Comparison of ENCODE assay signal across 38 mouse cellular contexts in the genomic region with DNA sequence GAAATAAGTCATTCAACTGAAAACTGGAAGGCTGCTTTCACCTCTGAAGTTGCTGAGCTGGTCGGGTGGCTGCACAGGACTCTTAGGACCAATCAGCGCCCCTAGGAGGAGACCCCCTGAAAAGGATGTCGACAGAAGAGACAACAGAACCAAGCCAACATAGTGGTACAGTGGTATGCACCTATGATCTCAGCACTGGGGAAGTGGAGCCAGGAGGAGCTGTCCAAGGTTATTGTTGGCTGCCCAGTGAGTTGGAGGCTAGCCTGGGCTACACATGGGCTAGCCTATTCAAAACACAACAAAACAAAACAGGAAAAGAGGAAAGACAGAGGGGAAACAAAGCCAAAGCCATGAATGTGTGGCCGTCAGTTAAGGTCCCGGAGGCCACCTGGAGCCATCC. TPM values are rescaled to one million over a fixed set of nuclear protein-coding genes. Genes with fewer than 3 reads are reported as not detected.
"Had no signal": no experiment of that assay in that cellular context is flagged by ENCODE, and none has a peak within 500 bp of the region (broad histone marks: within the 10 kb centered on the region; RNA-seq: fewer than 3 reads in every experiment).

No protein-coding gene starts in this region.

- H3K27me3 ChIP-seq: heart, embryonic 15.5 days; hindbrain, embryonic 12.5 days; hindbrain, embryonic 13.5 days; hindbrain, embryonic 15.5 days; intestine, embryonic 15.5 days; kidney, embryonic 15.5 days had no signal

- DNase-seq: heart, adult 2 months; heart, postnatal 10 days; heart, postnatal 14 days; heart, postnatal 36 days; heart, postnatal 4 days; kidney, adult 11 months; kidney, adult 18-20 months; kidney, adult 2 months; kidney, adult 8-10 months; kidney, adult 9 months; kidney, postnatal 10 days; kidney, postnatal 14 days; kidney, postnatal 25 days; kidney, postnatal 36 days; kidney, postnatal 4 days; layer of hippocampus, adult 9-11 months; layer of hippocampus, postnatal 36 days had no signal

- H3K4me2 ChIP-seq: heart, embryonic 11.5 days; heart, embryonic 12.5 days; heart, embryonic 13.5 days; heart, embryonic 15.5 days; hindbrain, embryonic 12.5 days; hindbrain, embryonic 13.5 days; hindbrain, embryonic 14.5 days; hindbrain, embryonic 15.5 days; intestine, embryonic 15.5 days; kidney, embryonic 15.5 days had no signal

- ATAC-seq: hindbrain, embryonic 16.5 days; hindbrain, postnatal 0 days; inflammation-experienced regulatory T-cells, adult 6 months; intestine, embryonic 15.5 days; intestine, postnatal 0 days had no signal

- H3K36me3 ChIP-seq: heart, embryonic 10.5 days; heart, embryonic 12.5 days; heart, embryonic 13.5 days; heart, embryonic 15.5 days; hindbrain, embryonic 10.5 days; hindbrain, embryonic 12.5 days; hindbrain, embryonic 13.5 days; hindbrain, embryonic 15.5 days; intestine, embryonic 15.5 days; kidney, embryonic 15.5 days had no signal

- H3K4me1 ChIP-seq: heart, embryonic 15.5 days had no signal

- H3K9ac ChIP-seq: heart, embryonic 12.5 days; heart, embryonic 13.5 days; heart, embryonic 15.5 days; hindbrain, embryonic 12.5 days; hindbrain, embryonic 13.5 days; hindbrain, embryonic 14.5 days; hindbrain, embryonic 15.5 days; intestine, embryonic 15.5 days; kidney, embryonic 15.5 days had no signal

- H3K4me3 ChIP-seq: heart, adult 2 months; heart, embryonic 10.5 days; heart, embryonic 12.5 days; heart, embryonic 13.5 days; heart, embryonic 15.5 days; hindbrain, embryonic 10.5 days; hindbrain, embryonic 12.5 days; hindbrain, embryonic 13.5 days; hindbrain, embryonic 15.5 days; intestine, embryonic 15.5 days; kidney, embryonic 15.5 days; layer of hippocampus, adult 2 months had no signal

- H3K9me3 ChIP-seq: heart, embryonic 10.5 days; heart, embryonic 12.5 days; heart, embryonic 13.5 days; heart, embryonic 15.5 days; hindbrain, embryonic 10.5 days; hindbrain, embryonic 12.5 days; hindbrain, embryonic 15.5 days; intestine, embryonic 15.5 days; kidney, embryonic 15.5 days had no signal

- H3K27ac ChIP-seq: heart, adult 2 months; heart, embryonic 10.5 days; heart, embryonic 13.5 days; heart, embryonic 15.5 days; hindbrain, embryonic 10.5 days; hindbrain, embryonic 12.5 days; hindbrain, embryonic 13.5 days; hindbrain, embryonic 14.5 days; hindbrain, embryonic 15.5 days; hindbrain, postnatal 0 days; intestine, embryonic 15.5 days; kidney, embryonic 15.5 days; kidney, postnatal 0 days; layer of hippocampus, adult 2 months had no signal

RNA-seq across cellular contexts. Expression of gene Hnf1a, which starts 12.8 kb away (rescaled TPM):
- polyA plus RNA-seq: heart, adult 2 months; heart, embryonic 11.5 days; heart, embryonic 14.5 days; heart, postnatal 0 days; hindbrain, embryonic 10.5 days; hindbrain, embryonic 11.5 days; hindbrain, embryonic 13.5 days; hindbrain, embryonic 14.5 days; hindbrain, embryonic 16.5 days had no signal

RNA-seq across cellular contexts. Expression of gene Oasl1, which starts 35.0 kb away (rescaled TPM):
- polyA plus RNA-seq: heart, embryonic 10.5 days; hindbrain, embryonic 10.5 days had no signal
